Mouse (Mus musculus): ENCODE measurements around the gene Gatc. TPM values are rescaled to one million over a fixed set of nuclear protein-coding genes. Genes with fewer than 3 reads are reported as not detected.
A peak's percentile ranks its signal among the peaks of the same experiment; 100 is the strongest.
"Not testable (repeated sequence)": the region's sequence is repeated elsewhere in the genome, so short reads cannot be mapped to it uniquely, and the experiment has no call there.

Gatc gene
- 34.8 and 38.0 TPM in 2 replicates for polyA plus RNA-seq (2016; fragmentation: Nextera tagmentation; extraction: Ambion mirVana)

GRCm38 (mm10) chr5:115340577-115341313, at the start of gene Gatc, which contains the start of gene Triap1:
Gene Gatc, minus strand, starts transcription at chr5:115341178.
Gene Triap1, plus strand, starts transcription at chr5:115341225.
- DNase-seq (ENCODE audit: low spot score) = peak; percentile 94
- under 1% methylated on average over 62 of the region's 62 CpGs for WGBS
- Histone ChIP-seq H3K27me3 (replicated peaks; ENCODE audit: low read depth, poor library complexity, severe bottlenecking) (no peaks in the 10 kb centered on the region), H3K4me1 (peaks cover 28% of the 10 kb centered on the region), H3K36me3 (replicated peaks) (peaks cover 64% of the 10 kb centered on the region), H3K27ac (replicated peaks) (peak within 1 kb of the TSS; percentile 92), H3K4me3 (peak within 1 kb of the TSS; percentile 87), H3K9me3 (no peaks in the 10 kb centered on the region)

GRCm38 (mm10) chr5:115378882-115379281, 37.9 kb upstream of the Gatc start:
- H3K9me3 ChIP-seq; H3K27me3 ChIP-seq (replicated peaks; ENCODE audit: low read depth, poor library complexity, severe bottlenecking); H3K36me3 ChIP-seq (replicated peaks); DNase-seq (ENCODE audit: low spot score); H3K4me3 ChIP-seq; H3K4me1 ChIP-seq; H3K27ac ChIP-seq (replicated peaks): not testable (repeated sequence)
- 80% methylated on average over 2 of the region's 2 CpGs for WGBS

DNA sequence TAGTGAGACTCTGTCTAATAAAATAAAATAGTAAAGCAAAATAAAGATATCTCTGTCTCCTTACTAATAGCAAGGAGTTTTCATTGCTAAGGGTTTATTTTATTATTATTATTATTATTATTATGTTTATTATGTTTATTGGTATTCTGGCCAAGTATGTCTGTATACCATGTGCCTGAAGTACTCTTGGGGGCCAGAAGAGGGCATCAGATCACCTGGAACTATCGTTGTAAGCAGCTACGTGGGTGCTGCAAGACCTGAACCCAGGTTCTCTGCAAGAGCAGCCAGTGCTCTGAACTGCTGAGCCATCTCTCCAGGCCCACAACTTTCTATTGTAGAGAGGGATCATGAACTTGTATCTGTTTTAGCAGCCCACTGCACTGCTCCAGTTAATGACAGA, 34.5 kb upstream of the Gatc start:
- no peak overlapping the region for H3K27ac ChIP-seq (replicated peaks)
- H3K9me3 ChIP-seq = no peaks in the 10 kb centered on the region
- no peak overlapping the region for H3K4me3 ChIP-seq
- peaks cover 27% of the 10 kb centered on the region for H3K4me1 ChIP-seq
- 83% methylated on average over 2 of the region's 2 CpGs for WGBS
- no peak for DNase-seq (ENCODE audit: low spot score)
- H3K27me3 ChIP-seq (replicated peaks; ENCODE audit: low read depth, poor library complexity, severe bottlenecking) = no peaks in the 10 kb centered on the region
- H3K36me3 ChIP-seq (replicated peaks) = no peaks in the 10 kb centered on the region

DNA sequence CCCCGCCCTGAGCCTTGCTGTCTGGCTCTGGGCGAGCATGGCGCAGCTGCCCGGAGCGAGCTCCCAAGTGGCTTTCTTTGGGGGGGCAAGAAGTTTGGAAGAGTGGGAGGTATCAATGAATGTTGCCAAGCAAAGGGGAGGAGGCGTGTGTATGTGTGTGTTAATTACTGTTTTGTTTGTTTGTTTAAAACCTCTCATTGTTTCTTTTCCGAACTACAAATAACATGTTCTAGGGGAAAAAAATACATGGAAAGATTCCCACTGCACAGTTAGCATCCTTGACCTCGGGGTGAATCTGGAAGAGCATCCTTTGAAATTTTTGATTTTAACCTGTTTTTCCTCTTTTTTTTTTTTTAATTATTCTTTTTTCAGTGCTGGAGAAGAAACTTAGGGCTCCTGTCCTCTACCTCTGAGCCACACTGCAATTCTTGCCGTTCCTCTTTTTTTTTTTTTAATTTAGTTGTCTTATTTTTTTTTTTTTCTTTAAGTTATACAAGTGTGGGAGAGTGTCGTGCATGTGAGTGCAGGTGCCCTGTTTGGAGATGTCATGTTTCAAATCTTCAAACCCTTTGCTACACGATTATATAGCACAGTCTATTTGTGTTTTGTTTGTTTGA, 33.3 kb upstream of the Gatc start:
- no peaks in the 10 kb centered on the region for H3K36me3 ChIP-seq (replicated peaks)
- DNase-seq (ENCODE audit: low spot score) = no peak
- 17% methylated on average over 11 of the region's 11 CpGs for WGBS
- no peaks in the 10 kb centered on the region for H3K9me3 ChIP-seq
- H3K27me3 ChIP-seq (replicated peaks; ENCODE audit: low read depth, poor library complexity, severe bottlenecking) = no peaks in the 10 kb centered on the region
- peak overlapping the region; percentile 45 for H3K4me3 ChIP-seq
- peak overlapping the region; percentile 85 for H3K27ac ChIP-seq (replicated peaks)
- peaks cover 30% of the 10 kb centered on the region for H3K4me1 ChIP-seq

- Histone ChIP-seq H3K4me1 (peaks cover 30% of the 10 kb centered on the region), H3K36me3 (replicated peaks) (no peaks in the 10 kb centered on the region), H3K27me3 (replicated peaks; ENCODE audit: low read depth, poor library complexity, severe bottlenecking) (no peaks in the 10 kb centered on the region), H3K9me3 (no peaks in the 10 kb centered on the region), H3K27ac (replicated peaks) (peak overlapping the region; percentile 85), H3K4me3 (peak overlapping the region; percentile 45)
- WGBS = 16% methylated on average over 26 of the region's 26 CpGs
- DNase-seq (ENCODE audit: low spot score) = peak; percentile 84
Observed at GRCm38 (mm10) chr5:115373441-115374203, 32.6 kb upstream of the Gatc start.

DNA sequence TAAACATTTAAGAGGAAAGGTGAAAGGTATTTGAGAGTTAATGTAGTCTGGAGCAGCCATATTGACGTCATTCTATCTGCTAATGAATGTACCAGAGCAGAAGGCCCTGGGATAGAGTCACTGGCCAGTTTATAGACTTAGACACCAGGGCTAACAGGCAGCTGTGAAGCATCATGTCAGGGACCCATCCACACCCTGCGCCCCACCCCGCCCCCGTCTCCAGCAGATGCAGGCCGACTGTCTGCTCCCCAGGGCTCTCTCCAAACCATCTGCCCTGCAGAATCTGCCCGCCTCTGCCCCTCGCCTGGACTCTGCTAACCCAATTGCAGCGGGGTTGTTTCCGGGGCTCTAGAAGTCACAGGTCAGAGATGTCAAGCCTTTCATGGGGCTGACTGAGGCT, 30.8 kb upstream of the Gatc start:
- no peaks in the 10 kb centered on the region for H3K27me3 ChIP-seq (replicated peaks; ENCODE audit: low read depth, poor library complexity, severe bottlenecking)
- no peak for DNase-seq (ENCODE audit: low spot score)
- H3K27ac ChIP-seq (replicated peaks) = peak overlapping the region; percentile 37
- peaks cover 30% of the 10 kb centered on the region for H3K4me1 ChIP-seq
- WGBS = 50% methylated on average over 9 of the region's 9 CpGs
- H3K36me3 ChIP-seq (replicated peaks) = no peaks in the 10 kb centered on the region
- H3K9me3 ChIP-seq = no peaks in the 10 kb centered on the region
- H3K4me3 ChIP-seq = no peak overlapping the region

DNA sequence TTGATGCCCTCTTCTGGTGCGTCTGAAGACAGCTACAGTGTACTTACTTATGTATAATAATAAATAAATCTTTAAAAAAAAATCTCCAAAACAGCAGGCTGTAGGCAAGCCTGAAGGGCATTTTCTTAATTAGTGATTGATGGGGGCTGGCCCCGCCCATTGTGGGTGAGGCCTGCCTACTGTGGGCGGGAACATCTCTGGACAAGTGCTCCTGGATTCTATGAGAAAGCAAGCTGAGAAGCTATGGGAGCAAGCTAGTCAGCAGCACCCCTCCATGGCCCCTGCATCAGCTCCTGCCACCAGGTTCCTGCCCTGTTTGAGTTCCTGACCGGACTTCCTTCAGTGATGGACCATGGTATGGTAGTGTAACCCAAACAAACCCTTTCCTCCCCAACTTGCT, 23.8 kb upstream of the Gatc start:
- Histone ChIP-seq H3K36me3 (replicated peaks) (no peaks in the 10 kb centered on the region), H3K9me3 (no peaks in the 10 kb centered on the region), H3K27me3 (replicated peaks; ENCODE audit: low read depth, poor library complexity, severe bottlenecking) (no peaks in the 10 kb centered on the region), H3K4me1 (peaks cover 20% of the 10 kb centered on the region), H3K4me3 (no peak overlapping the region), H3K27ac (replicated peaks) (no peak overlapping the region)
- DNase-seq (ENCODE audit: low spot score) = no peak
- whole genome bisulfite sequencing = 91% methylated on average over 4 of the region's 4 CpGs

GRCm38 (mm10) chr5:115362819-115363714, 22.1 kb upstream of the Gatc start:
- 20% methylated on average over 19 of the region's 19 CpGs for WGBS
- Histone ChIP-seq H3K4me3 (0 out of 2 replicates have a peak overlapping the region, but pooled peaks have one; percentile 25), H3K36me3 (replicated peaks) (no peaks in the 10 kb centered on the region), H3K27me3 (replicated peaks; ENCODE audit: low read depth, poor library complexity, severe bottlenecking) (no peaks in the 10 kb centered on the region), H3K9me3 (no peaks in the 10 kb centered on the region), H3K27ac (replicated peaks) (peak overlapping the region; percentile 73), H3K4me1 (peaks cover 26% of the 10 kb centered on the region)
- peak; percentile 26 for DNase-seq (ENCODE audit: low spot score)

- Histone ChIP-seq H3K9me3 (no peaks in the 10 kb centered on the region), H3K4me3 (no peak overlapping the region), H3K27ac (replicated peaks) (0 out of 2 replicates have a peak overlapping the region, but pooled peaks have one; percentile 40), H3K36me3 (replicated peaks) (no peaks in the 10 kb centered on the region), H3K4me1 (peaks cover 26% of the 10 kb centered on the region), H3K27me3 (replicated peaks; ENCODE audit: low read depth, poor library complexity, severe bottlenecking) (no peaks in the 10 kb centered on the region)
- 43% methylated on average over 7 of the region's 7 CpGs for WGBS
- no peak for DNase-seq (ENCODE audit: low spot score)
Observed at GRCm38 (mm10) chr5:115362216-115362615, 21.2 kb upstream of the Gatc start.

- no peaks in the 10 kb centered on the region for H3K27me3 ChIP-seq (replicated peaks; ENCODE audit: low read depth, poor library complexity, severe bottlenecking)
- H3K4me3 ChIP-seq = no peak overlapping the region
- peak overlapping the region; percentile 59 for H3K27ac ChIP-seq (replicated peaks)
- WGBS = 70% methylated on average over 5 of the region's 5 CpGs
- H3K4me1 ChIP-seq = peaks cover 30% of the 10 kb centered on the region
- no peak for DNase-seq (ENCODE audit: low spot score)
- no peaks in the 10 kb centered on the region for H3K9me3 ChIP-seq
- H3K36me3 ChIP-seq (replicated peaks) = no peaks in the 10 kb centered on the region
Observed at GRCm38 (mm10) chr5:115359851-115360372, 18.9 kb upstream of the Gatc start.

- DNase-seq (ENCODE audit: low spot score) = no peak
- H3K27ac ChIP-seq (replicated peaks) = no peak overlapping the region; the same call in 1 of the 2 replicates
- 90% methylated on average over 8 of the region's 8 CpGs for WGBS
- H3K36me3 ChIP-seq (replicated peaks) = no peaks in the 10 kb centered on the region
- no peak overlapping the region for H3K4me3 ChIP-seq
- peaks cover 30% of the 10 kb centered on the region for H3K4me1 ChIP-seq
- H3K9me3 ChIP-seq = no peaks in the 10 kb centered on the region
- no peaks in the 10 kb centered on the region for H3K27me3 ChIP-seq (replicated peaks; ENCODE audit: low read depth, poor library complexity, severe bottlenecking)
Observed at GRCm38 (mm10) chr5:115359438-115359837, 18.5 kb upstream of the Gatc start.

Measured in embryonic facial prominence, embryonic 10.5 days (tissue).